Mouse (Mus musculus) ovary, postnatal 36 days (tissue): ENCODE data around the gene Trim50.
A peak's percentile ranks its signal among the peaks of the same experiment; 100 is the strongest.

Experiments used
- DNase-seq: peaks from one replicate; pipeline ENCODE4 v3.0.0; 2022; ENCODE audit warnings: low spot score, mixed read lengths

The Trim50 gene

GRCm38 (mm10) chr5:135369787-135370654 lies 16.9 kb downstream of the Trim50 start, which contains the start of gene Nsun5:
TSS of gene Nsun5 (plus strand) at chr5:135369953.
- peak; percentile 93 for DNase-seq

- no peak for DNase-seq
These were observed 18.1 kb downstream of the Trim50 start for GRCm38 (mm10) chr5:135371195-135371594.

GRCm38 (mm10) chr5:135373601-135374000 lies 20.5 kb downstream of the Trim50 start:
- DNase-seq, result no peak

GRCm38 (mm10) chr5:135375167-135375566 lies 22.1 kb downstream of the Trim50 start:
- peak; percentile 46 for DNase-seq

GRCm38 (mm10) chr5:135376341-135376740 lies 23.2 kb downstream of the Trim50 start:
- no peak for DNase-seq

GRCm38 (mm10) chr5:135380681-135381080 lies 27.6 kb downstream of the Trim50 start:
- no peak for DNase-seq

- no peak for DNase-seq
These were observed 28.3 kb downstream of the Trim50 start for GRCm38 (mm10) chr5:135381356-135381925.

GRCm38 (mm10) chr5:135382746-135383145 lies 29.7 kb downstream of the Trim50 start:
- DNase-seq, result no peak

GRCm38 (mm10) chr5:135383771-135384170 lies 30.7 kb downstream of the Trim50 start:
- no peak for DNase-seq

GRCm38 (mm10) chr5:135394004-135394823 lies 41.1 kb downstream of the Trim50 start, which contains the start of gene Pom121:
TSS of gene Pom121 (minus strand) at chr5:135394546.
- peak; percentile 84 for DNase-seq

- no peak for DNase-seq
These were observed 42.7 kb downstream of the Trim50 start for GRCm38 (mm10) chr5:135395826-135396225.

GRCm38 (mm10) chr5:135399382-135399781 lies 46.3 kb downstream of the Trim50 start:
- no peak for DNase-seq

- DNase-seq, result peak; percentile 78
These were observed 47.1 kb downstream of the Trim50 start for GRCm38 (mm10) chr5:135400244-135400643.

GRCm38 (mm10) chr5:135404623-135405022 lies 51.5 kb downstream of the Trim50 start:
- DNase-seq, result no peak

GRCm38 (mm10) chr5:135405437-135405836 lies 52.3 kb downstream of the Trim50 start:
- DNase-seq, result no peak

GRCm38 (mm10) chr5:135408114-135408513 lies 55.0 kb downstream of the Trim50 start:
- DNase-seq, result no peak

- DNase-seq, result no peak
These were observed 57.2 kb downstream of the Trim50 start for GRCm38 (mm10) chr5:135410266-135410665.
